Mouse (Mus musculus) midbrain, embryonic 13.5 days (tissue): ENCODE data around the gene Prcp. TPM values are rescaled to one million over a fixed set of nuclear protein-coding genes. Genes with fewer than 3 reads are reported as not detected.

Source experiments
- ATAC-seq: fragments of 200-750 bp; cut with Nextera tagmentation; 2 replicates; pipeline ENCODE4 v1.8.0; 2017; ENCODE audit warnings: mild to moderate bottlenecking, moderate TSS enrichment, moderate library complexity
- H3K27ac ChIP-seq: fragments of 300-500 bp; sonication (generic); 2 replicates; pipeline ENCODE4 v1.5.1; 2015; ENCODE audit warnings: inconsistent platforms, mild to moderate bottlenecking, moderate library complexity
- H3K27me3 ChIP-seq: fragments of 300-500 bp; sonication (generic); 2 replicates; pipeline ENCODE4 v1.6.1; 2015; ENCODE audit warnings: mild to moderate bottlenecking, inconsistent platforms
- H3K36me3 ChIP-seq: fragments of 300-500 bp; sonication (generic); 2 replicates; pipeline ENCODE4 v1.6.1; 2015; ENCODE audit warnings: mild to moderate bottlenecking, inconsistent platforms
- H3K4me1 ChIP-seq: fragments of 300-500 bp; sonication (generic); replicated peaks from 2 replicates; pipeline ENCODE4 v1.6.1; 2015; ENCODE audit warnings: inconsistent platforms
- H3K4me2 ChIP-seq: fragments of 300-500 bp; sonication (generic); replicated peaks from 2 replicates; pipeline ENCODE4 v1.6.1; 2015; ENCODE audit warnings: moderate library complexity, mild to moderate bottlenecking, inconsistent platforms
- H3K4me3 ChIP-seq: fragments of 300-500 bp; sonication (generic); replicated peaks from 2 replicates; pipeline ENCODE4 v1.5.1; 2015; ENCODE audit warnings: mild to moderate bottlenecking, inconsistent platforms
- H3K9ac ChIP-seq: fragments of 300-500 bp; sonication (generic); replicated peaks from 2 replicates; pipeline ENCODE4 v1.6.1; 2015; ENCODE audit warnings: mild to moderate bottlenecking, inconsistent platforms
- H3K9me3 ChIP-seq: fragments of 300-500 bp; sonication (generic); 2 replicates; pipeline ENCODE4 v1.6.1; 2016; ENCODE audit warnings: mild to moderate bottlenecking, inconsistent platforms
- WGBS: fragments of 180-500 bp; shearing (Covaris S2); methylation state at CpG from one replicate; pipeline ENCODE4 v1.1.7; 2015; 5-methylcytosine and 5-hydroxymethylcytosine counted together
- polyA plus RNA-seq: library from polyadenylated mRNA; unstranded; fragments of >200 nt; fragmentation: Nextera tagmentation; extraction: Ambion mirVana; gene quantifications from 2 replicates; pipeline ENCODE4 v1.2.1, GENCODE M21; 2015

The Prcp gene
- 17.4 and 18.9 TPM in 2 replicates for polyA plus RNA-seq

DNA sequence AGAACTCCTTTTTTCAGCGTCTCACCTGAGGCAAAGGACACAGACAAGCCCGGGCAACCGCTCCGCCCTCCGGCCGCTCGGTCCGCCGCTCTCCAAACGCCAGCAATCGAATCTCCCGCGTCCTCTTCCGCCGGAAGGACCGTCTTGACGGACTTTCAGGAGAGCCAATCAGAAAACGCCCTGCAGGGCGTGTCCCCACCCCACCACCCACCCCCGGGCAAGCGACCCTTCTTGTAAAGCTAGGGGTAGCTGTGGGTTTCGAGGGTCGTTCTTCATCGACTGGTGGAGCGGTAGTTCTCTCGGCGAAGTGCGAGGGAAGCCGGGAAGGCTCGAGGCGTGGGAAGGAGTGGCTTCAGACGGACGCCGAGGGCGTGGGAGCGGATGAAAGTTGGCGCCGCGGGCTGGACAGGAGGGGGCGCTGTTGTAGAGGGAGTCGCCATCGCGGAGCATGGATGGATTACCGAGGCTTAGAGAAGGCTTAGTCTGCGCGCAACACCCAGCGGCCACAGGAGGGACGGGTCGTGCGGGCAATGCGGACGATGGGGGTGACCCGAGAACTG is at the start of gene Prcp, which contains the start of gene Ddias:
Prcp (plus strand) TSS at position 355 of the 560 bp plus-strand sequence.
Ddias (minus strand) TSS at position 132 of the 560 bp plus-strand sequence.
- peak; percentile 94 for ATAC-seq
- Histone ChIP-seq H3K4me1 (peaks cover 25% of the 10 kb centered on the region), H3K27me3 (no peaks in the 10 kb centered on the region), H3K9ac (peak within 1 kb of the TSS; percentile 84), H3K9me3 (no peaks in the 10 kb centered on the region), H3K4me2 (peak within 1 kb of the TSS; percentile 70), H3K4me3 (peak within 1 kb of the TSS; percentile 53), H3K36me3 (no peaks in the 10 kb centered on the region), H3K27ac (peak within 1 kb of the TSS; percentile 98)
- WGBS: under 1% methylated on average over 53 of the region's 53 CpGs

DNA sequence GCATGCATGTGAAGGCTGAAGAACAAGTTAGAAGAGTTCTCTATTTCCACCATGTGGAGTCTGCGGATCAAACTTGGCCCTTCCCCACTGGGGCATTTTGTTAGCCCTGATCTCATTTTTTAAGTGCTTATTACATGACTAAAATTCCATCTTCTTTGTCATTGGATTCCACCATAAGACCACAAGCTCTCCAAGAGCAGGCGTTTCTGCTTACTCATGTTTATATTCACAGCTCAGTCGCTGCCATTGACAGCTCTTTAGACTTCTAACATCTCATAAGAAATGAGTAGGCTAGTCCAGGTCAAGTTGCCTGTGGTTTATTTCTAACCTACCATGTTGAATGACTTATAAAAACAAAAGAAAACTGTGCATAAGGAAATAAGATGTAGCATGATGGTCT is 48.0 kb upstream of the Prcp start:
- Histone ChIP-seq H3K27me3 (no peaks in the 10 kb centered on the region), H3K9me3 (no peaks in the 10 kb centered on the region), H3K27ac (no peak overlapping the region), H3K4me3 (no peak overlapping the region), H3K4me1 (no peaks in the 10 kb centered on the region), H3K4me2 (no peak overlapping the region), H3K9ac (no peak overlapping the region), H3K36me3 (0 out of 2 replicates have a peak, but pooled peaks cover 3% of the 10 kb centered on the region)
- no peak for ATAC-seq
- 94% methylated on average over 3 of the region's 3 CpGs for whole genome bisulfite sequencing

DNA sequence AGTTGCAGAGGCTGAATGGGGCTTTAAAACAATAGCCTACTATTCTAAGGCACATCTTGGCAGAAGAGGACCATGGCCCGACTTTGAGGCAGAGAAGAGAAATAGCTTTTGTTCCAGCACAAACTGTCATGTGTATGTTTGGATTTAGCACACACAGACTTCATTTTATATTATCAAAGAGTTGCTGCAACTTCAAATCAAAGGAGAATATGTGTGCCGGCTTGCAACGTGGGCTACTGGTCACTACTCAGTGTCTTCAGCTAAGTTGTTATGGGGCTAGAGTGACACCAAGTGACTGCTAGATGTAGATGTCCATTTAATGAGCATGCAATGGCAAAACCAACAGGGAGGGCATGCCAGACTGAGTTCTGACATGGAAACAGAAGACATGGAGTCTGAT is 46.3 kb upstream of the Prcp start:
- Histone ChIP-seq H3K9ac (no peak overlapping the region), H3K27me3 (no peaks in the 10 kb centered on the region), H3K4me1 (no peaks in the 10 kb centered on the region), H3K4me3 (no peak overlapping the region), H3K36me3 (peaks cover 8% of the 10 kb centered on the region; the same call in 1 of the 2 replicates), H3K4me2 (no peak overlapping the region), H3K27ac (no peak overlapping the region), H3K9me3 (no peaks in the 10 kb centered on the region)
- 47% methylated on average over 3 of the region's 3 CpGs for WGBS
- ATAC-seq: no peak

DNA sequence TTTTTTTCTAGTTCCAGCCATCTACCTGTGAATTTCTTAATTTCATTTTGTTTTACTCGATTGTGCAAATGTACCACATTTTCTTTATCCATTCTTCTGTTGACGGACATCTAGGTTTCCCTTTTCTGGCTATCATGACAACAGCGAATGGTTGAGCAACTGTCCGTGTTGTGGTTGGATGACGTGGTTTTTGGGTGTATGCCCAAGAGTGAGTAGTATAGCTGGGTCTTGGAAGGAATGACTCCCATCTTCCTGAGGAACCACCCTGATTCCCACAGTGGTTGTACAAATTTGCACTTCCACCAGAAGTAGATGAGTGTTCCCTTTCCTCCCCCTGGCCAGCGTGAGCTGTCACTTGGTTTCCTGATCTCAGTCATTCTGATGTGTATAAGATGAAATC is 41.9 kb upstream of the Prcp start:
- Histone ChIP-seq H3K4me1 (no peaks in the 10 kb centered on the region), H3K36me3 (peaks cover 14% of the 10 kb centered on the region), H3K27me3 (no peaks in the 10 kb centered on the region), H3K27ac (no peak overlapping the region), H3K4me2 (no peak overlapping the region), H3K9ac (no peak overlapping the region), H3K9me3 (no peaks in the 10 kb centered on the region), H3K4me3 (no peak overlapping the region)
- ATAC-seq: no peak
- 92% methylated on average over 6 of the region's 6 CpGs for WGBS

DNA sequence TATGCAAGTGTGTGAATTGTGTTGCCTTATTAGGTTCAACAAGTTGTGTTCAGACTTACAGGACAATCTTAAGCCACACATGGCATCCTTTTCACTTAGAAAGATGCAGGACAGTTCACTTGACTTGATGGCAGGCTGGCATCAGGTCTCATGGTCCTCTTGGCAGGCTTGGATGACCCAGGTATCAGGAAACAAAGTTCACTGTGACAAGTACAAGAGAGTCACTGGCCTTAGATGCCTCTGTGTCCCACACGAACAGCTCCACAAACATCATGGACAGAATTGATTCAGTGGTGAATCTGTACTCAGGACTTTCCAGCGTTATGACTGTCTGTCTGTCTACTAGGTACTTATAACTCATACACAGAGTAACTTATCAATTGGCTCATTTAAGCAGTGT is 39.9 kb upstream of the Prcp start:
- 85% methylated on average over 2 of the region's 2 CpGs for WGBS
- H3K27me3 ChIP-seq: no peaks in the 10 kb centered on the region
- no peak overlapping the region for H3K4me2 ChIP-seq
- H3K9me3 ChIP-seq: no peaks in the 10 kb centered on the region
- no peak overlapping the region for H3K9ac ChIP-seq
- peaks cover 14% of the 10 kb centered on the region for H3K36me3 ChIP-seq
- H3K4me3 ChIP-seq: no peak overlapping the region
- no peaks in the 10 kb centered on the region for H3K4me1 ChIP-seq
- ATAC-seq: no peak
- no peak overlapping the region for H3K27ac ChIP-seq

DNA sequence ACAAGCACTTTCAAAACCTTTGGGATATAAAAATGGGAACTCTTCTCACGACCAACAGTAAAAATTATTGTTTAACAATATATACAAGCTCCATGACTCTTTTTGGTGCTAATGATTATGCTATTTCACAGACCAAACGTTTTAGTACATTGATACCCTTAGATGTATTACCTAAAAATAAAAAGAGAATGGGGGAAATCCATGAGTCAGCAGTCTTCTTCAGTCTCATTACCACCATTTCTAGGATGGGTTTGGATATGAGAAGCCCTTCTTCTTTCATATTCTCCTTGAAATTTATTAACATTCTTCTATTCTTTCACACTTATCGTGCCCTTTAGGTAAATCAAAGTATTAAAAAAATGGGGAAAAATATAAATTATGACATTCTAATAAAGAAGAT is 37.8 kb upstream of the Prcp start:
- H3K4me1 ChIP-seq: no peaks in the 10 kb centered on the region
- no peak overlapping the region for H3K4me3 ChIP-seq
- no peak overlapping the region for H3K9ac ChIP-seq
- H3K36me3 ChIP-seq: peaks cover 14% of the 10 kb centered on the region
- no peak overlapping the region for H3K27ac ChIP-seq
- 89% methylated on average over 3 of the region's 3 CpGs for WGBS
- no peaks in the 10 kb centered on the region for H3K27me3 ChIP-seq
- no peak overlapping the region for H3K4me2 ChIP-seq
- no peak for ATAC-seq
- H3K9me3 ChIP-seq: no peaks in the 10 kb centered on the region

DNA sequence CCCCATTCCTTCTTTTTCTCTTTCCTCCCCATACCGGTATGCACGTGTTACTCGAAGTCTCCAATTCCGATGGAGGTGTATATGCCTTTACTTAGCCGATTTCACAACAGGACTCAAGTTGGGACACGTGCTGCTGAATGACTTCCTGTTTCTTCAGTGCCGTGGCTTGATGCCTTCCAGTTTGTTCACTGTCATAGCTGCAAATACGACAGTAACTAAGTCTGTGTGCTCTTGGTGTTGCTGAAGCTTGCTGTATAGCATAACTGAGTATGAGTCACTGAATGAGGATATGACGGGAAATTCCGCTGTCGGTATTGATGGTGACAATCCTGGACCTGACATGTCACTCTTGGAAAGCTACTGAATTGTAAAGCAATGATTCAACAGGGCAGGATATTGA is 37.0 kb upstream of the Prcp start:
- ATAC-seq: no peak
- Histone ChIP-seq H3K4me3 (no peak overlapping the region), H3K9me3 (no peaks in the 10 kb centered on the region), H3K27me3 (no peaks in the 10 kb centered on the region), H3K36me3 (peaks cover 10% of the 10 kb centered on the region), H3K9ac (no peak overlapping the region), H3K4me2 (no peak overlapping the region), H3K27ac (no peak overlapping the region), H3K4me1 (no peaks in the 10 kb centered on the region)
- 94% methylated on average over 11 of the region's 11 CpGs for WGBS

DNA sequence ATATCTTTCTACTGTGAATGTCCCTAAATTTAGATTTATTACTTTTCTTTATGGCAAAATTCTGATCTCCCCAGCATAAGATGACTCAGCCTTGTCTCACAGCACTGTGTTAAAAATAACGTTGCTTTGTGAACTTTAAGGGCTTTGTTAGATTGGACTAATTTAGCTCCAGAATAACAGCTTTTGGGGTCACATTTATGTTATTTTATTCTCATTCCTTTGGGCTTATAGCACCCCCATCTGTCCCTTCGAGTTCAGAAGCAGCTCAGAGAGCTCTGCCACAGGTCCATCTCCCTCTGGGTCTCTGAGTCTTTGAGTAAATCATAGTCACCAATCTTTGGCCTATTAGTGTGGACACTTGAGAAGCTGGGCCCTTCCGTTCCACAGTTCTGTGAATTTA is 36.4 kb upstream of the Prcp start:
- H3K9ac ChIP-seq: no peak overlapping the region
- no peaks in the 10 kb centered on the region for H3K9me3 ChIP-seq
- 77% methylated on average over 3 of the region's 3 CpGs for WGBS

DNA sequence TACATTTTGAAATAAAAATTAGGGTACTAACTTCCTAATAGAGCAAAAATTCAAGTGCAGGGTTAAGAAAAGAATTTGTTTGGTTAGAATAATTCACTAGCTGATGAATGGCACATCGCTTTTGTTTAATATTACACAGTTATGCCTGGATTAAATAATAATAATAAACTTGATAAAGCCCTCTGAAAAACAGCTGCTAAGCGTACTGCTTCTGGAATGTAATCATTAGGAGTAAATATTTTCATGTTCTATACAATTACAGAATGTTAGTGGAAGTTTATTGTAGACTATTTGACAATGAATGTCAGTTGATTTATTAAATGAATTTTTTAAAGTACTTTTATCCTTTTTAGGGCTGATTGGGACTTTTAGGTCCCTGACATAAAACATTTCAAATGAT is 32.0 kb upstream of the Prcp start:
- Histone ChIP-seq H3K4me2 (no peak overlapping the region), H3K4me1 (no peaks in the 10 kb centered on the region), H3K27ac (no peak overlapping the region), H3K9ac (no peak overlapping the region), H3K9me3 (no peaks in the 10 kb centered on the region), H3K4me3 (no peak overlapping the region), H3K27me3 (no peaks in the 10 kb centered on the region), H3K36me3 (no peaks in the 10 kb centered on the region)
- no peak for ATAC-seq
- WGBS: 89% methylated on average over 2 of the region's 2 CpGs

More for the DNA sequence above, 36.4 kb upstream of the Prcp start:
- H3K27ac ChIP-seq: no peak overlapping the region
- H3K4me3 ChIP-seq: no peak overlapping the region
- H3K36me3 ChIP-seq: peaks cover 8% of the 10 kb centered on the region
- no peak for ATAC-seq
- H3K4me2 ChIP-seq: no peak overlapping the region
- H3K4me1 ChIP-seq: no peaks in the 10 kb centered on the region
- H3K27me3 ChIP-seq: no peaks in the 10 kb centered on the region

DNA sequence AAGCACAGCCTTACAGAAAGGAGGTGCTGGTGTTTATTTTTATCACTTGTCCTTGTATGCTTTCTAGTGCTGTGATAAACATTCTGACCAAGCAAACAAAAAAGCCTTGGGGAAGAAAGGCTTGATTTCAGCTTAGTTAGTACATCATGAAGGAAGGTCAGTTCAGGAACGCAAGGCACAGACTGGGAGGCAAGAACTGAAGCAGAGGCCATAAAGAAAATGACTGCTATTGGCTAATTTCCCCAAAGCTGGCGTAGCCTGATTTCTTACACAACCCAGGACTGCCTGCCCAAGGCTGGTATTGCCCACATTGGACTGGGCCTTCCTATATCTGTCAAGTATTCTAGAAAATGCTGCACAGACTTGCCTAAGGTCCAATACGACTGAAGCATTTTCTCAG is 26.0 kb upstream of the Prcp start:
- Histone ChIP-seq H3K4me3 (no peak overlapping the region), H3K27ac (no peak overlapping the region), H3K4me2 (no peak overlapping the region), H3K9ac (no peak overlapping the region), H3K9me3 (no peaks in the 10 kb centered on the region), H3K36me3 (no peaks in the 10 kb centered on the region), H3K4me1 (no peaks in the 10 kb centered on the region), H3K27me3 (no peaks in the 10 kb centered on the region)
- ATAC-seq: no peak
- WGBS: 93% methylated on average over 3 of the region's 3 CpGs

DNA sequence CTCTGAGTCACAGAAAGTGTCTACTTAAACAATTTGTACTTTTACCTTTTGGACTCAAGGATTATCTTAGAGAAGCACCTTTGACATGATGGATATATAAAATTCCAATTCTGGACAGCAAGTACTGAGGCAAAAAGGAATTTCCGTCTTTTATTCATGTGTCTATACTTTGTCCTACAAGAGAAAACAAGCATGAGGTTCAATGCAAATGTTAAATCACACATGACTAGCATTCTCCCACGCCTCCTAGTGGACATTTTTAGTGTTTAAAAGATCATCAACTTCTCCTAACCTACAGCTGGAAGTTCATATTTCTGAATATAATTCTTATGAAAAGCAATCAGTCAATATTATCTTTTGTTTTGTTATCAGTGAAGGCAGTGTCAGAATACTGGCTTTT is 7.7 kb upstream of the Prcp start:
- Histone ChIP-seq H3K9ac (no peak overlapping the region), H3K9me3 (no peaks in the 10 kb centered on the region), H3K27ac (no peak overlapping the region), H3K4me1 (no peaks in the 10 kb centered on the region), H3K36me3 (no peaks in the 10 kb centered on the region; the same call in 1 of the 2 replicates), H3K4me2 (no peak overlapping the region), H3K4me3 (no peak overlapping the region), H3K27me3 (no peaks in the 10 kb centered on the region)
- no peak for ATAC-seq
- WGBS: 32% methylated on average over 2 of the region's 2 CpGs

DNA sequence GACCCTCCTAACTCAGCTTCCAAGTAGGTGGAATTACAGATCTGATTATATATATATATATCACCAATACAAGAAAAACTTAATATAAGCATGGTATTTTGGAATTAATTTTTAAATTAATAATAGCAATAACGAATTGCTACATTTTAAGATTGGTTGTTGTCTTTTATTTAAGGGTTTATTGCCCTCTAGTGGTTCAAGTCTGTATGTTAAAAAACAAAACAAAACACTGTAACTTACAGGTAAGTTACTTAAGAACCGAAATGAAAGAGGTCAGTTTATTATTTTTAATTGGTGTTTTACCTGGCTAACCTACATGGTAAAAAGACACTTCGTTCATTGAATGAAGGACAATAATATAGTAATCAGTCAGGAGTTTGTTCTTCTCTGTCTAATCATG is 4.1 kb upstream of the Prcp start:
- H3K4me2 ChIP-seq: no peak overlapping the region
- H3K9ac ChIP-seq: no peak overlapping the region
- no peak overlapping the region for H3K4me3 ChIP-seq
- WGBS: 84% methylated on average over 3 of the region's 3 CpGs
- no peaks in the 10 kb centered on the region for H3K9me3 ChIP-seq
- no peaks in the 10 kb centered on the region for H3K27me3 ChIP-seq
- peaks cover 8% of the 10 kb centered on the region for H3K4me1 ChIP-seq
- H3K36me3 ChIP-seq: no peaks in the 10 kb centered on the region
- no peak overlapping the region for H3K27ac ChIP-seq
- ATAC-seq: no peak

DNA sequence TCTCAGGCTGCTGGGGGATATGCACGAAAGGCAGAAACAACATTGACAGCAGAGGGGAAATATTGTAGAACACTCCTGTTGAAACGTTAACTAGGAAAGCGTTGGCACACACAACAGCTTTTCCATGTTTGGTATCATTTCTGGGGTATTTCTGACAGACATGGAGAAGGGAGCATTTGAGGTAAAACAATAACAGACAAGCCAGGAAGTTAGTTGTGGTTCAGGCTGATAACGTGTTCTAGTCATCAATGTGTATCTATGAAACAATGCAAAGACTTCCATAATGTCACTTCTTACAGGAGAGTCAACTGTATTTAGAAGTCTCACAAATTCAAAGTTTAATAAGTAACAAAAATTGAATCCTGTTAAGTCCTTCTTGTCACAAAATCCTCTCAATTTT is 2.7 kb upstream of the Prcp start:
- no peaks in the 10 kb centered on the region for H3K36me3 ChIP-seq
- no peak overlapping the region for H3K4me2 ChIP-seq
- H3K27ac ChIP-seq: no peak overlapping the region
- no peak for ATAC-seq
- H3K4me1 ChIP-seq: peaks cover 19% of the 10 kb centered on the region
- no peak overlapping the region for H3K4me3 ChIP-seq
- no peaks in the 10 kb centered on the region for H3K27me3 ChIP-seq
- WGBS: 96% methylated on average over 4 of the region's 4 CpGs
- no peak overlapping the region for H3K9ac ChIP-seq
- H3K9me3 ChIP-seq: no peaks in the 10 kb centered on the region
